Mouse (Mus musculus): ENCODE data around the gene Supt20. TPM values are rescaled to one million over a fixed set of nuclear protein-coding genes. Genes with fewer than 3 reads are reported as not detected.

The Supt20 gene
- polyA plus RNA-seq, 1 experiment from 2014 or later, result 77.8 TPM

DNA sequence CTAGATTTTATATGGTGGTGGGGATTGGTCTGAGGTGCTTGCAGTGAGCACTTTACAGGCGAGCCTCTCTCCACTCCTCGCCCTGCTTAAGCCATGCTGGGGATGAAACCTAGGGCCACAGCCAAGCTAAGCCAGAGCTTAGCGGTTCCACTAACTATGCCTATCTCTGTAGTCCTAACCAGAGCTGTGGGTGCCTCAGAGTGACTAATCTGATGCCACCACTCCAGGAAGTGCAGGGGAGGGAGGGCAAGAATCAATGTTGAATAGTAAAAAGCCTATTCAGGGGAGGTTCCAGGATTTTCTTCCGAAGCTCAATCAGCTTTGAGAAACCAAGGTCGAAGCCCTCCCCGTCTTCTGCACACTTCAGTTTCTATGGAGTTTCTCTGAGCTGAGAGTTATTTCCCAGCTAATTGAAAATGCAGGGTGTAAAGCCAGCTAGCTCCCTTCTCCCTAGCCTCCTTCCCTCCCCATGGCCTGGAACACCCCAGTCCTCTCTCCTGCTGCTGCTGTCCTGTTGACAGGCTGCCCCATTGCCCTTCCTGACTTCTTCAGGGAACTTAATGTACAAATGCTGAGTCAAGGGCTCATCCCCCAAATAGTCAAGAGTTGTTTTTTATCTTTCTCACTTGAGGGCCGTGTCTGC lies 83.5 kb downstream of the Supt20 start:
- Histone ChIP-seq H3K27ac (ENCODE audit: low read length) (no peak overlapping the region), H3K27me3 (replicated peaks; ENCODE audit: control insufficient read depth, insufficient read depth, low read length) (no peaks in the 10 kb centered on the region), H3K36me3 (ENCODE audit: control insufficient read depth, insufficient read depth, low read length) (no peaks in the 10 kb centered on the region), H3K4me1 (ENCODE audit: control insufficient read depth, insufficient read depth, low read length) (peaks cover 4% of the 10 kb centered on the region; the same call in 1 of the 2 replicates), H3K4me2 (ENCODE audit: low read depth, low read length) (no peak overlapping the region), H3K4me3 (ENCODE audit: low read length) (no peak overlapping the region), H3K9me3 (ENCODE audit: control insufficient read depth, low read length) (no peaks in the 10 kb centered on the region), H3K9ac (ENCODE audit: low read depth, low read length) (no peak overlapping the region)
- WGBS, result 70% methylated on average over 7 of the region's 7 CpGs
- ATAC-seq, result no peak

Other genes starting within 250 kb of the Supt20 start
- gene Gm21958, start 21.5 kb downstream of the Supt20 start, polyA plus RNA-seq (2015; fragmentation: Nextera tagmentation; extraction: Ambion mirVana), result 0.53 TPM in 1 of 2 replicates, not detected in the other
- 84.2 and 91.4 TPM in 2 replicates for gene Exosc8, start 42.6 kb downstream of the Supt20 start, polyA plus RNA-seq (2015; fragmentation: Nextera tagmentation; extraction: Ambion mirVana)
- gene Alg5, start 42.7 kb downstream of the Supt20 start, polyA plus RNA-seq (2015; fragmentation: Nextera tagmentation; extraction: Ambion mirVana), result 64.3 and 66.2 TPM in 2 replicates
- gene Smad9, start 62.8 kb downstream of the Supt20 start, polyA plus RNA-seq (2015; fragmentation: Nextera tagmentation; extraction: Ambion mirVana), result 1.0 and 1.4 TPM in 2 replicates
- 22.8 and 24.4 TPM in 2 replicates for gene Rfxap, start 115.0 kb downstream of the Supt20 start, polyA plus RNA-seq (2015; fragmentation: Nextera tagmentation; extraction: Ambion mirVana)
- 0.39 and 0.48 TPM in 2 replicates for gene Sertm1, start 223.1 kb downstream of the Supt20 start, polyA plus RNA-seq (2015; fragmentation: Nextera tagmentation; extraction: Ambion mirVana)

All from intestine, embryonic 16.5 days (tissue).